Mouse (Mus musculus) frontal cortex, postnatal 10 days (tissue): ENCODE measurements around the gene Gtf2e1.

Experiments
- DNase-seq, 2 experiments: peaks; one replicate each; pipeline ENCODE4 v3.0.0; 2022; ENCODE audit warnings: low spot score in 2 of 2, mixed read lengths in 1 of 2

Gtf2e1 gene

GRCm38 (mm10) chr16:37478311-37479291 lies 61.0 kb downstream of the Gtf2e1 start:
- no peak for DNase-seq

GRCm38 (mm10) chr16:37472620-37473312 lies 66.8 kb downstream of the Gtf2e1 start:
- no peak for DNase-seq

- DNase-seq, result no peak
Observed at GRCm38 (mm10) chr16:37469595-37469994, 70.0 kb downstream of the Gtf2e1 start.

- DNase-seq, result no peak
Observed at GRCm38 (mm10) chr16:37463981-37464380, 75.6 kb downstream of the Gtf2e1 start.

- no peak for DNase-seq
Observed at GRCm38 (mm10) chr16:37462886-37463285, 76.7 kb downstream of the Gtf2e1 start.

GRCm38 (mm10) chr16:37461601-37462000 lies 78.0 kb downstream of the Gtf2e1 start:
- DNase-seq, result no peak
